Comparison of ENCODE assay signal across 28 mouse cellular contexts in genomic region chr17:45772566-45772965, GRCm38 (mm10). TPM values are rescaled to one million over a fixed set of nuclear protein-coding genes. Genes with fewer than 3 reads are reported as not detected.
"Had no signal": no experiment of that assay in that cellular context is flagged by ENCODE, and none has a peak within 500 bp of the region (broad histone marks: within the 10 kb centered on the region; RNA-seq: fewer than 3 reads in every experiment).

No protein-coding gene starts in this region.

- H3K9ac ChIP-seq: limb, embryonic 13.5 days; liver, embryonic 12.5 days; liver, embryonic 15.5 days; lung, embryonic 15.5 days; neural tube, embryonic 12.5 days had no signal

- DNase-seq: kidney, adult 9 months; kidney, postnatal 14 days; kidney, postnatal 4 days; left cerebral cortex, postnatal 4 days; liver; lung, adult 18-20 months; lung, postnatal 10 days; lung, postnatal 36 days; midbrain, embryonic 14.5 days; retina, postnatal 1 day; right cerebral cortex, postnatal 25 days; thymus, adult 2 months; thymus, postnatal 14 days; thymus, postnatal 4 days had no signal

- H3K27ac ChIP-seq: limb, embryonic 13.5 days; liver, embryonic 12.5 days; liver, embryonic 15.5 days; lung, embryonic 15.5 days; neural tube, embryonic 12.5 days had no signal

- H3K27me3 ChIP-seq: limb, embryonic 13.5 days; lung, embryonic 15.5 days; neural tube, embryonic 12.5 days had no signal

- H3K4me2 ChIP-seq: limb, embryonic 13.5 days; liver, embryonic 12.5 days; liver, embryonic 15.5 days; lung, embryonic 15.5 days; midbrain, embryonic 11.5 days; neural tube, embryonic 12.5 days had no signal

- H3K9me3 ChIP-seq: limb, embryonic 13.5 days; liver, embryonic 12.5 days; liver, embryonic 15.5 days; lung, embryonic 15.5 days; neural tube, embryonic 12.5 days had no signal

- H3K36me3 ChIP-seq: limb, embryonic 13.5 days; liver, embryonic 12.5 days; liver, embryonic 15.5 days; lung, embryonic 15.5 days; neural tube, embryonic 12.5 days had no signal

- H3K4me3 ChIP-seq: limb, embryonic 13.5 days; liver, embryonic 12.5 days; liver, embryonic 15.5 days; lung, embryonic 15.5 days; neural tube, embryonic 12.5 days had no signal

RNA-seq across cellular contexts. Expression of gene 1600014C23Rik, which starts 38.9 kb away (rescaled TPM):
- total RNA-seq: layer of hippocampus, adult 18-20 months; layer of hippocampus, postnatal 14 days; left cerebral cortex, postnatal 4 days; megakaryocyte-erythroid progenitor cell, adult 5-6 weeks; midbrain, postnatal 0 days; neutrophil, adult 5-6 weeks had no signal
- polyA plus RNA-seq: kidney, embryonic 16.5 days; limb, embryonic 13.5 days; liver, embryonic 12.5 days; liver, embryonic 15.5 days; lung, embryonic 15.5 days; midbrain, embryonic 14.5 days; neural tube, embryonic 12.5 days; spleen, adult 2 months; stomach, embryonic 16.5 days; thymus, adult 2 months had no signal
